Mouse (Mus musculus) liver, embryonic 15.5 days (tissue): ENCODE measurements around the gene Acsm2. TPM values are rescaled to one million over a fixed set of nuclear protein-coding genes. Genes with fewer than 3 reads are reported as not detected.

Experiments
- ATAC-seq: fragments of 200-750 bp; cut with Nextera tagmentation; 2 replicates; pipeline ENCODE4 v1.8.0; 2017; ENCODE audit warnings: moderate number of reproducible peaks, mild to moderate bottlenecking, moderate library complexity; ENCODE audit not compliant: insufficient read depth
- H3K27ac ChIP-seq: fragments of 300-500 bp; sonication (generic); replicated peaks from 2 replicates; pipeline ENCODE4 v1.5.1; 2015; ENCODE audit warnings: mild to moderate bottlenecking, inconsistent platforms
- H3K27me3 ChIP-seq: fragments of 300-500 bp; sonication (generic); 2 replicates; pipeline ENCODE4 v1.6.1; 2015; ENCODE audit warnings: mild to moderate bottlenecking, inconsistent platforms
- H3K36me3 ChIP-seq: fragments of 300-500 bp; sonication (generic); replicated peaks from 2 replicates; pipeline ENCODE4 v1.6.1; 2015; ENCODE audit warnings: moderate library complexity, mild to moderate bottlenecking, inconsistent platforms
- H3K4me1 ChIP-seq: fragments of 300-500 bp; sonication (generic); replicated peaks from 2 replicates; pipeline ENCODE4 v1.6.1; 2015; ENCODE audit warnings: inconsistent platforms
- H3K4me2 ChIP-seq: fragments of 300-500 bp; sonication (generic); 2 replicates; pipeline ENCODE4 v1.6.1; 2015; ENCODE audit warnings: moderate library complexity, mild to moderate bottlenecking, inconsistent platforms
- H3K4me3 ChIP-seq: fragments of 300-500 bp; sonication (generic); replicated peaks from 2 replicates; pipeline ENCODE4 v1.5.1; 2015; ENCODE audit warnings: mild to moderate bottlenecking, inconsistent platforms
- H3K9ac ChIP-seq: fragments of 300-500 bp; sonication (generic); 2 replicates; pipeline ENCODE4 v1.6.1; 2015; ENCODE audit warnings: moderate library complexity, mild to moderate bottlenecking, inconsistent platforms
- H3K9me3 ChIP-seq: fragments of 300-500 bp; sonication (generic); replicated peaks from 2 replicates; pipeline ENCODE4 v1.6.1; 2016; ENCODE audit warnings: inconsistent platforms
- WGBS: fragments of 180-500 bp; shearing (Covaris S2); methylation state at CpG from one replicate; pipeline ENCODE4 v1.1.7; 2015; ENCODE audit warnings: mixed read lengths; ENCODE audit not compliant: insufficient replicate concordance; 5-methylcytosine and 5-hydroxymethylcytosine counted together
- polyA plus RNA-seq: library from polyadenylated mRNA; unstranded; fragments of >200 nt; fragmentation: Nextera tagmentation; extraction: Ambion mirVana; gene quantifications from 2 replicates; pipeline ENCODE4 v1.2.1, GENCODE M21; 2015

Gene Acsm2
- polyA plus RNA-seq, 1 experiment from 2014 or later, result not detected

GRCm38 (mm10) chr7:119527135-119527534 is 27.0 kb upstream of the Acsm2 start:
- Histone ChIP-seq H3K36me3 (no peaks in the 10 kb centered on the region), H3K4me1 (peaks cover 5% of the 10 kb centered on the region), H3K27ac (no peak overlapping the region), H3K9ac (no peak overlapping the region), H3K4me2 (no peak overlapping the region), H3K4me3 (no peak overlapping the region), H3K27me3 (no peaks in the 10 kb centered on the region), H3K9me3 (no peaks in the 10 kb centered on the region)
- 55% methylated on average over 1 of the region's 1 CpGs for WGBS
- ATAC-seq, result no peak

GRCm38 (mm10) chr7:119527548-119527947 is 26.6 kb upstream of the Acsm2 start:
- Histone ChIP-seq H3K4me3 (no peak overlapping the region), H3K4me2 (no peak overlapping the region), H3K27ac (no peak overlapping the region), H3K9me3 (no peaks in the 10 kb centered on the region), H3K36me3 (no peaks in the 10 kb centered on the region), H3K4me1 (peaks cover 5% of the 10 kb centered on the region), H3K27me3 (no peaks in the 10 kb centered on the region), H3K9ac (no peak overlapping the region)
- 53% methylated on average over 2 of the region's 2 CpGs for WGBS
- ATAC-seq, result no peak

GRCm38 (mm10) chr7:119528617-119529016 is 25.5 kb upstream of the Acsm2 start:
- H3K9me3 ChIP-seq, result no peaks in the 10 kb centered on the region
- no peak overlapping the region for H3K4me3 ChIP-seq
- H3K27me3 ChIP-seq, result no peaks in the 10 kb centered on the region
- H3K4me2 ChIP-seq, result no peak overlapping the region
- H3K4me1 ChIP-seq, result peaks cover 5% of the 10 kb centered on the region
- H3K36me3 ChIP-seq, result no peaks in the 10 kb centered on the region
- 52% methylated on average over 7 of the region's 7 CpGs for WGBS
- ATAC-seq, result no peak
- no peak overlapping the region for H3K27ac ChIP-seq
- H3K9ac ChIP-seq, result no peak overlapping the region

- Histone ChIP-seq H3K9ac (no peak overlapping the region), H3K4me1 (no peaks in the 10 kb centered on the region)
Observed at GRCm38 (mm10) chr7:119532924-119533323, 21.2 kb upstream of the Acsm2 start.

GRCm38 (mm10) chr7:119534389-119534788 is 19.8 kb upstream of the Acsm2 start:
- H3K4me2 ChIP-seq, result no peak overlapping the region
- no peak overlapping the region for H3K9ac ChIP-seq
- H3K4me3 ChIP-seq, result no peak overlapping the region
- no peak for ATAC-seq
- H3K4me1 ChIP-seq, result no peaks in the 10 kb centered on the region
- no peaks in the 10 kb centered on the region for H3K36me3 ChIP-seq
- no peaks in the 10 kb centered on the region for H3K9me3 ChIP-seq
- H3K27ac ChIP-seq, result no peak overlapping the region
- no peaks in the 10 kb centered on the region for H3K27me3 ChIP-seq
- 42% methylated on average over 2 of the region's 2 CpGs for WGBS

More at GRCm38 (mm10) chr7:119532924-119533323, 21.2 kb upstream of the Acsm2 start:
- ATAC-seq, result no peak
- H3K9me3 ChIP-seq, result no peaks in the 10 kb centered on the region
- no peaks in the 10 kb centered on the region for H3K27me3 ChIP-seq
- no peaks in the 10 kb centered on the region for H3K36me3 ChIP-seq
- no peak overlapping the region for H3K4me3 ChIP-seq
- 15% methylated on average over 1 of the region's 1 CpGs for WGBS
- no peak overlapping the region for H3K4me2 ChIP-seq
- no peak overlapping the region for H3K27ac ChIP-seq

GRCm38 (mm10) chr7:119542445-119542844 is 11.7 kb upstream of the Acsm2 start:
- no peak overlapping the region for H3K4me2 ChIP-seq
- 42% methylated on average over 2 of the region's 2 CpGs for WGBS
- no peak overlapping the region for H3K4me3 ChIP-seq
- H3K27me3 ChIP-seq, result no peaks in the 10 kb centered on the region
- no peak overlapping the region for H3K9ac ChIP-seq
- no peaks in the 10 kb centered on the region for H3K36me3 ChIP-seq
- no peak for ATAC-seq
- H3K27ac ChIP-seq, result no peak overlapping the region
- no peaks in the 10 kb centered on the region for H3K4me1 ChIP-seq
- H3K9me3 ChIP-seq, result no peaks in the 10 kb centered on the region

GRCm38 (mm10) chr7:119545572-119545971 is 8.6 kb upstream of the Acsm2 start:
- H3K36me3 ChIP-seq, result no peaks in the 10 kb centered on the region
- no peak for ATAC-seq
- no peak overlapping the region for H3K4me3 ChIP-seq
- H3K4me2 ChIP-seq, result no peak overlapping the region
- no peaks in the 10 kb centered on the region for H3K4me1 ChIP-seq
- H3K27ac ChIP-seq, result no peak overlapping the region
- H3K9me3 ChIP-seq, result no peaks in the 10 kb centered on the region
- no peaks in the 10 kb centered on the region for H3K27me3 ChIP-seq
- H3K9ac ChIP-seq, result no peak overlapping the region

- Histone ChIP-seq H3K9ac (no peak overlapping the region), H3K4me2 (no peak overlapping the region), H3K36me3 (no peaks in the 10 kb centered on the region), H3K9me3 (no peaks in the 10 kb centered on the region), H3K4me1 (no peaks in the 10 kb centered on the region), H3K4me3 (no peak overlapping the region), H3K27me3 (no peaks in the 10 kb centered on the region), H3K27ac (no peak overlapping the region)
- no peak for ATAC-seq
- 52% methylated on average over 3 of the region's 3 CpGs for WGBS
Observed at GRCm38 (mm10) chr7:119550471-119551222, 3.5 kb upstream of the Acsm2 start.

GRCm38 (mm10) chr7:119559789-119560451 is 5.8 kb downstream of the Acsm2 start:
- Histone ChIP-seq H3K27ac (no peak overlapping the region), H3K4me3 (no peak overlapping the region), H3K36me3 (no peaks in the 10 kb centered on the region), H3K4me1 (no peaks in the 10 kb centered on the region), H3K9me3 (no peaks in the 10 kb centered on the region), H3K4me2 (no peak overlapping the region), H3K9ac (no peak overlapping the region), H3K27me3 (no peaks in the 10 kb centered on the region)
- WGBS, result 53% methylated on average over 3 of the region's 3 CpGs
- ATAC-seq, result no peak

GRCm38 (mm10) chr7:119560452-119560835 is 6.3 kb downstream of the Acsm2 start:
- ATAC-seq, result no peak
- H3K27ac ChIP-seq, result no peak overlapping the region
- H3K4me2 ChIP-seq, result no peak overlapping the region
- no peaks in the 10 kb centered on the region for H3K36me3 ChIP-seq
- no peak overlapping the region for H3K4me3 ChIP-seq
- H3K9me3 ChIP-seq, result no peaks in the 10 kb centered on the region
- H3K27me3 ChIP-seq, result no peaks in the 10 kb centered on the region
- H3K4me1 ChIP-seq, result no peaks in the 10 kb centered on the region
- 58% methylated on average over 3 of the region's 3 CpGs for WGBS
- H3K9ac ChIP-seq, result no peak overlapping the region

GRCm38 (mm10) chr7:119561441-119561840 is 7.3 kb downstream of the Acsm2 start:
- ATAC-seq, result no peak
- no peak overlapping the region for H3K4me3 ChIP-seq
- no peaks in the 10 kb centered on the region for H3K9me3 ChIP-seq
- H3K4me2 ChIP-seq, result no peak overlapping the region
- no peaks in the 10 kb centered on the region for H3K36me3 ChIP-seq
- WGBS, result 36% methylated on average over 4 of the region's 4 CpGs
- no peaks in the 10 kb centered on the region for H3K27me3 ChIP-seq
- H3K27ac ChIP-seq, result no peak overlapping the region
- H3K4me1 ChIP-seq, result no peaks in the 10 kb centered on the region
- no peak overlapping the region for H3K9ac ChIP-seq
